Mouse (Mus musculus): ENCODE results near the gene Smarcb1. TPM values are rescaled to one million over a fixed set of nuclear protein-coding genes. Genes with fewer than 3 reads are reported as not detected.
"Not testable (repeated sequence)": the region's sequence is repeated elsewhere in the genome, so short reads cannot be mapped to it uniquely, and the experiment has no call there.

Smarcb1 gene
- polyA plus RNA-seq, 2 experiments: 116 to 177 TPM

- Histone ChIP-seq H3K9ac (ENCODE audit: low read depth, low read length, severe bottlenecking) (no peak overlapping the region), H3K4me2 (replicated peaks; ENCODE audit: low read depth, low read length, severe bottlenecking) (no peak overlapping the region), H3K27me3 (ENCODE audit: control insufficient read depth, insufficient read depth, low read length) (no peaks in the 10 kb centered on the region), H3K27ac (replicated peaks; ENCODE audit: low read depth, low read length) (peak overlapping the region; percentile 96), H3K4me3 (replicated peaks; ENCODE audit: low read length) (no peak overlapping the region), H3K36me3 (ENCODE audit: control insufficient read depth, insufficient read depth, low read length) (peaks cover 20% of the 10 kb centered on the region), H3K9me3 (ENCODE audit: control insufficient read depth, low read length) (no peaks in the 10 kb centered on the region), H3K4me1 (ENCODE audit: control insufficient read depth, insufficient read depth, low read length) (peaks cover 16% of the 10 kb centered on the region)
- no peak for ATAC-seq (ENCODE audit: low FRiP score, low read depth)
- no peak for TF ChIP-seq POLR2A (IDR thresholded peaks at IDR 0.05; ENCODE audit: borderline replicate concordance, extremely low read depth, insufficient read depth, insufficient read length)
- no peak for DNase-seq (ENCODE audit: low spot score)
- 44% methylated on average over 7 of the region's 7 CpGs for WGBS
Measured at GRCm38 (mm10) chr10:75860746-75861145, 60.7 kb downstream of the Smarcb1 start.

GRCm38 (mm10) chr10:75859786-75860470 lies 61.5 kb downstream of the Smarcb1 start, which contains the start of gene Mif:
TSS of gene Mif (minus strand) at chr10:75860240.
- H3K4me1 ChIP-seq (ENCODE audit: control insufficient read depth, insufficient read depth, low read length): peaks cover 16% of the 10 kb centered on the region
- peaks cover 20% of the 10 kb centered on the region for H3K36me3 ChIP-seq (ENCODE audit: control insufficient read depth, insufficient read depth, low read length)
- peak; percentile 97 for ATAC-seq (ENCODE audit: low FRiP score, low read depth)
- WGBS: 0% methylated on average over 17 of the region's 46 CpGs
- peak; percentile 92 for DNase-seq (ENCODE audit: low spot score)
- H3K4me3 ChIP-seq (replicated peaks; ENCODE audit: low read length): peak within 1 kb of the TSS; percentile 69
- H3K4me2 ChIP-seq (replicated peaks; ENCODE audit: low read depth, low read length, severe bottlenecking): peak within 1 kb of the TSS; percentile 74
- peak within 1 kb of the TSS; percentile 88 for H3K9ac ChIP-seq (ENCODE audit: low read depth, low read length, severe bottlenecking)
- TF ChIP-seq POLR2A (IDR thresholded peaks at IDR 0.05; ENCODE audit: borderline replicate concordance, extremely low read depth, insufficient read depth, insufficient read length): peak; percentile 70; the same call in 1 of the 2 replicates
- not testable (repeated sequence) for H3K27me3 ChIP-seq (ENCODE audit: control insufficient read depth, insufficient read depth, low read length); H3K9me3 ChIP-seq (ENCODE audit: control insufficient read depth, low read length)
- H3K27ac ChIP-seq (replicated peaks; ENCODE audit: low read depth, low read length): peak within 1 kb of the TSS; percentile 96

- Histone ChIP-seq H3K9ac (ENCODE audit: low read depth, low read length, severe bottlenecking) (peak overlapping the region; percentile 88), H3K4me2 (replicated peaks; ENCODE audit: low read depth, low read length, severe bottlenecking) (peak overlapping the region; percentile 74), H3K9me3 (ENCODE audit: control insufficient read depth, low read length) (no peaks in the 10 kb centered on the region), H3K36me3 (ENCODE audit: control insufficient read depth, insufficient read depth, low read length) (peaks cover 20% of the 10 kb centered on the region), H3K27me3 (ENCODE audit: control insufficient read depth, insufficient read depth, low read length) (no peaks in the 10 kb centered on the region), H3K4me3 (replicated peaks; ENCODE audit: low read length) (peak overlapping the region; percentile 69), H3K4me1 (ENCODE audit: control insufficient read depth, insufficient read depth, low read length) (peaks cover 16% of the 10 kb centered on the region), H3K27ac (replicated peaks; ENCODE audit: low read depth, low read length) (peak overlapping the region; percentile 96; the same call in 1 of the 2 replicates)
- DNase-seq (ENCODE audit: low spot score) (peak; percentile 54), ATAC-seq (ENCODE audit: low FRiP score, low read depth) (peak; percentile 70)
- TF ChIP-seq POLR2A (IDR thresholded peaks at IDR 0.05; ENCODE audit: borderline replicate concordance, extremely low read depth, insufficient read depth, insufficient read length): no peak
- WGBS: 2% methylated on average over 24 of the region's 27 CpGs
Measured at GRCm38 (mm10) chr10:75859107-75859746, 62.2 kb downstream of the Smarcb1 start.

- Histone ChIP-seq H3K9ac (ENCODE audit: low read depth, low read length, severe bottlenecking) (no peak overlapping the region), H3K9me3 (ENCODE audit: control insufficient read depth, low read length) (no peaks in the 10 kb centered on the region), H3K4me3 (replicated peaks; ENCODE audit: low read length) (no peak overlapping the region), H3K36me3 (ENCODE audit: control insufficient read depth, insufficient read depth, low read length) (peaks cover 20% of the 10 kb centered on the region), H3K4me2 (replicated peaks; ENCODE audit: low read depth, low read length, severe bottlenecking) (no peak overlapping the region), H3K4me1 (ENCODE audit: control insufficient read depth, insufficient read depth, low read length) (peaks cover 16% of the 10 kb centered on the region), H3K27me3 (ENCODE audit: control insufficient read depth, insufficient read depth, low read length) (no peaks in the 10 kb centered on the region), H3K27ac (replicated peaks; ENCODE audit: low read depth, low read length) (no peak overlapping the region)
- DNase-seq (ENCODE audit: low spot score): no peak
- no peak for ATAC-seq (ENCODE audit: low FRiP score, low read depth)
- no peak for TF ChIP-seq POLR2A (IDR thresholded peaks at IDR 0.05; ENCODE audit: borderline replicate concordance, extremely low read depth, insufficient read depth, insufficient read length)
- 94% methylated on average over 4 of the region's 4 CpGs for WGBS
Measured at GRCm38 (mm10) chr10:75857598-75857997, 63.8 kb downstream of the Smarcb1 start.

GRCm38 (mm10) chr10:75856976-75857375 lies 64.4 kb downstream of the Smarcb1 start:
- Histone ChIP-seq H3K4me1 (ENCODE audit: control insufficient read depth, insufficient read depth, low read length) (peaks cover 16% of the 10 kb centered on the region), H3K4me3 (replicated peaks; ENCODE audit: low read length) (no peak overlapping the region), H3K9me3 (ENCODE audit: control insufficient read depth, low read length) (no peaks in the 10 kb centered on the region), H3K27me3 (ENCODE audit: control insufficient read depth, insufficient read depth, low read length) (no peaks in the 10 kb centered on the region), H3K9ac (ENCODE audit: low read depth, low read length, severe bottlenecking) (no peak overlapping the region), H3K27ac (replicated peaks; ENCODE audit: low read depth, low read length) (no peak overlapping the region), H3K4me2 (replicated peaks; ENCODE audit: low read depth, low read length, severe bottlenecking) (no peak overlapping the region), H3K36me3 (ENCODE audit: control insufficient read depth, insufficient read depth, low read length) (peaks cover 20% of the 10 kb centered on the region)
- no peak for DNase-seq (ENCODE audit: low spot score)
- TF ChIP-seq POLR2A (IDR thresholded peaks at IDR 0.05; ENCODE audit: borderline replicate concordance, extremely low read depth, insufficient read depth, insufficient read length): no peak
- WGBS: 73% methylated on average over 3 of the region's 3 CpGs
- no peak for ATAC-seq (ENCODE audit: low FRiP score, low read depth)
